Mouse (Mus musculus) forebrain, embryonic 14.5 days (tissue): ENCODE measurements at regions not wholly inside any gene's neighbourhood (a gene's known extent, or its start where the extent isn't known, plus 50 kb on each side); places are given as distances from the start of the nearest gene placed in this dataset.

Experiments used
- ATAC-seq: fragments of 200-750 bp; cut with Nextera tagmentation; 2 replicates; pipeline ENCODE4 v1.8.0; 2017; ENCODE audit warnings: mild to moderate bottlenecking, moderate library complexity
- DNase-seq: peaks from one replicate; pipeline ENCODE4 v3.0.0-alpha.2; 2015; ENCODE audit warnings: low spot score
- H3K27ac ChIP-seq: fragments of 300-500 bp; sonication (generic); 2 replicates; pipeline ENCODE4 v1.5.1; 2014; ENCODE audit warnings: low read depth, mild to moderate bottlenecking, control low read depth, low read length, moderate library complexity
- H3K27me3 ChIP-seq: fragments of 300-500 bp; sonication (generic); replicated peaks from 2 replicates; pipeline ENCODE4 v1.6.1; 2014; ENCODE audit warnings: low read length, control low read depth, mixed read lengths; ENCODE audit not compliant: control insufficient read depth, insufficient read depth
- H3K36me3 ChIP-seq: fragments of 300-500 bp; sonication (generic); 2 replicates; pipeline ENCODE4 v1.6.1; 2014; ENCODE audit warnings: low read length, control low read depth; ENCODE audit not compliant: control insufficient read depth, insufficient read depth
- H3K4me1 ChIP-seq: fragments of 300-500 bp; sonication (generic); 2 replicates; pipeline ENCODE4 v1.6.1; 2014; ENCODE audit warnings: antibody characterized with exemption, low read length, control low read depth; ENCODE audit not compliant: control insufficient read depth, insufficient read depth
- H3K4me2 ChIP-seq: fragments of 300-500 bp; sonication (generic); 2 replicates; pipeline ENCODE4 v1.6.1; 2014; ENCODE audit warnings: mild to moderate bottlenecking, control low read depth, low read length
- H3K4me3 ChIP-seq: fragments of 300-500 bp; sonication (generic); 2 replicates; pipeline ENCODE4 v1.5.1; 2014; ENCODE audit warnings: low read depth, low read length, control low read depth
- H3K9ac ChIP-seq: fragments of 300-500 bp; sonication (generic); 2 replicates; pipeline ENCODE4 v1.6.1; 2014; ENCODE audit warnings: mild to moderate bottlenecking, low read length, control low read depth, moderate library complexity
- H3K9me3 ChIP-seq: fragments of 300-500 bp; sonication (generic); replicated peaks from 2 replicates; pipeline ENCODE4 v1.6.1; 2016; ENCODE audit warnings: low read length, control low read depth, mixed read lengths; ENCODE audit not compliant: control insufficient read depth
- WGBS: fragments of 180-500 bp; shearing (Covaris S2); extraction: QIAGEN DNeasy Blood & Tissue Kit; methylation state at CpG from one replicate; pipeline ENCODE4 v1.1.7; 2014; 5-methylcytosine and 5-hydroxymethylcytosine counted together

GRCm38 (mm10) chr11:10570489-10570888 lies 543.5 kb upstream of the Vwc2 start:
- no peaks in the 10 kb centered on the region for H3K36me3 ChIP-seq
- no peak overlapping the region for H3K4me2 ChIP-seq
- 12% methylated on average over 3 of the region's 3 CpGs for WGBS
- no peaks in the 10 kb centered on the region for H3K27me3 ChIP-seq
- H3K9me3 ChIP-seq: no peaks in the 10 kb centered on the region
- no peaks in the 10 kb centered on the region for H3K4me1 ChIP-seq
- no peak overlapping the region for H3K27ac ChIP-seq
- no peak overlapping the region for H3K4me3 ChIP-seq
- no peak overlapping the region for H3K9ac ChIP-seq
- ATAC-seq: peak; percentile 89
- DNase-seq: peak; percentile 62
